ENCODE assay signal across 8 mouse cellular contexts in genomic region chr9:65102377-65103172, GRCm38 (mm10). TPM values are rescaled to one million over a fixed set of nuclear protein-coding genes. Genes with fewer than 3 reads are reported as not detected.
DNase-seq lines count a peak whose midpoint lies in the region; ATAC-seq and TF ChIP-seq lines count a peak whose summit lies in the region.

No protein-coding gene starts in this region.

- peak; percentile 39 to 61 for DNase-seq in frontal cortex, postnatal 10 days (ENCODE audit: low spot score in 2 of 2)
- DNase-seq in frontal cortex, postnatal 25 days (ENCODE audit: low spot score in 2 of 2): no peak
- no peak for DNase-seq in thymus, adult 2 months
- DNase-seq in thymus, postnatal 25 days: no peak
- DNase-seq in forebrain, postnatal 0 days: peak; percentile 82
- DNase-seq in limb, embryonic 11.5 days (ENCODE audit: low spot score): peak; percentile 81
- DNase-seq in B cell, adult 2 months: no peak

- no peaks in the 10 kb centered on the region for H3K36me3 ChIP-seq in thymus, adult 2 months (ENCODE audit: control insufficient read depth, insufficient read depth, low read length)
- H3K36me3 ChIP-seq in forebrain, postnatal 0 days (ENCODE audit: insufficient read depth): no peaks in the 10 kb centered on the region
- H3K36me3 ChIP-seq in limb, embryonic 11.5 days (ENCODE audit: control insufficient read depth, insufficient read depth, low read length): no peaks in the 10 kb centered on the region
- H3K36me3 ChIP-seq in neural tube, embryonic 12.5 days: no peaks in the 10 kb centered on the region

- peak overlapping the region; percentile 7; the same call in 1 of the 2 replicates for H3K4me3 ChIP-seq in thymus, adult 2 months (ENCODE audit: control insufficient read depth, insufficient read depth, low read length)
- H3K4me3 ChIP-seq in forebrain, postnatal 0 days (ENCODE audit: low read depth, low read length): peak overlapping the region; percentile 78
- peak overlapping the region; percentile 69 for H3K4me3 ChIP-seq in limb, embryonic 11.5 days (ENCODE audit: low read depth, low read length)
- H3K4me3 ChIP-seq in neural tube, embryonic 12.5 days: peak overlapping the region; percentile 78

- H3K27ac ChIP-seq in thymus, adult 2 months (ENCODE audit: control insufficient read depth, insufficient read depth, low read length): no peak overlapping the region
- H3K27ac ChIP-seq in forebrain, postnatal 0 days (ENCODE audit: low read depth, low read length): peak overlapping the region; percentile 85
- peak overlapping the region; percentile 10; the same call in 1 of the 2 replicates for H3K27ac ChIP-seq in limb, embryonic 11.5 days (replicated peaks; ENCODE audit: low read depth, low read length)
- peak overlapping the region; percentile 55 for H3K27ac ChIP-seq in neural tube, embryonic 12.5 days

- H3K9me3 ChIP-seq in forebrain, postnatal 0 days (ENCODE audit: low read length): no peaks in the 10 kb centered on the region; the same call in 1 of the 2 replicates
- H3K9me3 ChIP-seq in limb, embryonic 11.5 days (ENCODE audit: control insufficient read depth, low read length): no peaks in the 10 kb centered on the region; the same call in 1 of the 2 replicates
- 0 out of 2 replicates have a peak, but pooled peaks cover 7% of the 10 kb centered on the region for H3K9me3 ChIP-seq in neural tube, embryonic 12.5 days

- ATAC-seq in forebrain, postnatal 0 days: peak; percentile 77
- ATAC-seq in limb, embryonic 11.5 days (ENCODE audit: insufficient number of reproducible peaks, low FRiP score, low TSS enrichment, low read depth): peak; percentile 53; the same call in 1 of the 2 replicates
- ATAC-seq in neural tube, embryonic 12.5 days (ENCODE audit: low FRiP score, low read depth): peak; percentile 85

- no peak for TF ChIP-seq CTCF in thymus, adult 2 months (IDR thresholded peaks at IDR 0.05; ENCODE audit: borderline replicate concordance, control insufficient read depth, extremely low read depth, insufficient read depth, low read length, poor library complexity)
- TF ChIP-seq CTCF in forebrain, postnatal 0 days (IDR thresholded peaks at IDR 0.05; ENCODE audit: low read depth): no peak

- WGBS in thymus, adult 2 months: 57% methylated on average over 36 of the region's 36 CpGs
- whole genome bisulfite sequencing in forebrain, postnatal 0 days: 6% methylated on average over 36 of the region's 36 CpGs
- WGBS in limb, embryonic 11.5 days: 1% methylated on average over 36 of the region's 36 CpGs
- WGBS in neural tube, embryonic 12.5 days: 2% methylated on average over 36 of the region's 36 CpGs

- peak overlapping the region; percentile 86 for H3K9ac ChIP-seq in forebrain, postnatal 0 days
- peak overlapping the region; percentile 84 for H3K9ac ChIP-seq in limb, embryonic 11.5 days (ENCODE audit: low read length)
- peak overlapping the region; percentile 85 for H3K9ac ChIP-seq in neural tube, embryonic 12.5 days

- peaks cover 2% of the 10 kb centered on the region; the same call in 1 of the 2 replicates for H3K27me3 ChIP-seq in thymus, adult 2 months (ENCODE audit: control insufficient read depth, insufficient read depth, low read length)
- no peaks in the 10 kb centered on the region for H3K27me3 ChIP-seq in forebrain, postnatal 0 days (ENCODE audit: insufficient read depth, low read length)
- H3K27me3 ChIP-seq in limb, embryonic 11.5 days (ENCODE audit: control insufficient read depth, insufficient read depth, low read length): no peaks in the 10 kb centered on the region
- H3K27me3 ChIP-seq in neural tube, embryonic 12.5 days (replicated peaks): 0 out of 2 replicates have a peak, but pooled peaks cover 4% of the 10 kb centered on the region

- TF ChIP-seq POLR2A in thymus, adult 2 months (IDR thresholded peaks at IDR 0.05; ENCODE audit: control insufficient read depth, extremely low read depth, insufficient read depth, low read length, poor library complexity): no peak

- H3K4me2 ChIP-seq in forebrain, postnatal 0 days (ENCODE audit: low read depth): peak overlapping the region; percentile 92
- peak overlapping the region; percentile 97 for H3K4me2 ChIP-seq in limb, embryonic 11.5 days (ENCODE audit: low read depth, severe bottlenecking)
- H3K4me2 ChIP-seq in neural tube, embryonic 12.5 days (replicated peaks): peak overlapping the region; percentile 100

- peaks cover 5% of the 10 kb centered on the region; the same call in 1 of the 2 replicates for H3K4me1 ChIP-seq in thymus, adult 2 months (replicated peaks; ENCODE audit: control insufficient read depth, insufficient read depth, low read length)
- peaks cover 11% of the 10 kb centered on the region; the same call in 1 of the 2 replicates for H3K4me1 ChIP-seq in forebrain, postnatal 0 days (ENCODE audit: insufficient read depth)
- peaks cover 11% of the 10 kb centered on the region for H3K4me1 ChIP-seq in limb, embryonic 11.5 days (ENCODE audit: control insufficient read depth, insufficient read depth, low read length)
- H3K4me1 ChIP-seq in neural tube, embryonic 12.5 days: peaks cover 28% of the 10 kb centered on the region

RNA-seq across cellular contexts. Expression of gene Igdcc4, which starts 1.3 kb away (rescaled TPM):
- 8.9 and 11.7 TPM in 2 replicates for polyA plus RNA-seq in thymus, adult 2 months (2012; rRNA removed)
- total RNA-seq in forebrain, postnatal 0 days (2014; rRNA removed): 28.2 and 30.7 TPM in 2 replicates
- polyA plus RNA-seq in forebrain, postnatal 0 days (2015; fragmentation: Nextera tagmentation; extraction: Ambion mirVana): 6.4 and 9.6 TPM in 2 replicates
- polyA plus RNA-seq in limb, embryonic 11.5 days (2014; fragmentation: Nextera tagmentation; extraction: Ambion mirVana): 13.5 and 15.0 TPM in 2 replicates
- 10.3 and 11.7 TPM in 2 replicates for polyA plus RNA-seq in neural tube, embryonic 12.5 days (2016; fragmentation: Nextera tagmentation; extraction: Ambion mirVana)

RNA-seq across cellular contexts. Expression of gene Igdcc3, which starts 38.4 kb away (rescaled TPM):
- polyA plus RNA-seq in thymus, adult 2 months (2012; rRNA removed): 0.07 and 0.13 TPM in 2 replicates
- total RNA-seq in forebrain, postnatal 0 days (2014; rRNA removed): 2.7 and 3.0 TPM in 2 replicates
- 2.6 and 4.2 TPM in 2 replicates for polyA plus RNA-seq in forebrain, postnatal 0 days (2015; fragmentation: Nextera tagmentation; extraction: Ambion mirVana)
- polyA plus RNA-seq in limb, embryonic 11.5 days (2014; fragmentation: Nextera tagmentation; extraction: Ambion mirVana): 44.5 and 46.2 TPM in 2 replicates
- polyA plus RNA-seq in neural tube, embryonic 12.5 days (2016; fragmentation: Nextera tagmentation; extraction: Ambion mirVana): 32.6 and 36.4 TPM in 2 replicates

Comparison
In these comparisons a context has a peak if more than half of its experiments do, and no peak if none do; other contexts are left out.
1. DNase-seq: peak in frontal cortex, postnatal 10 days (2 of 2), forebrain, postnatal 0 days (single experiment) and limb, embryonic 11.5 days (single experiment); none in frontal cortex, postnatal 25 days (0 of 2), thymus, adult 2 months (single experiment), thymus, postnatal 25 days (single experiment) and B cell, adult 2 months (0 of 2).
2. H3K4me3 ChIP-seq: peak in every context shown above with its lines; median percentile 78 in forebrain, postnatal 0 days; 78 in neural tube, embryonic 12.5 days; 69 in limb, embryonic 11.5 days; 7 in thymus, adult 2 months.
3. Peak in every context shown above with its lines, with median percentiles within 50 percentile points of each other: ATAC-seq, H3K4me2 ChIP-seq and H3K9ac ChIP-seq.